Mouse (Mus musculus) heart, postnatal 0 days (tissue): ENCODE results near the gene Fgfr2. TPM values are rescaled to one million over a fixed set of nuclear protein-coding genes. Genes with fewer than 3 reads are reported as not detected.

ENCODE experiments used
- ATAC-seq: fragments of 200-750 bp; cut with Nextera tagmentation; 2 replicates; pipeline ENCODE4 v1.8.0; 2017; ENCODE audit warnings: low read depth, moderate number of reproducible peaks, moderate library complexity; ENCODE audit not compliant: insufficient read depth
- DNase-seq: peaks from one replicate; pipeline ENCODE4 v3.0.0-alpha.2; 2016; ENCODE audit warnings: low spot score
- H3K27ac ChIP-seq: fragments of 300-500 bp; sonication (generic); 2 replicates; pipeline ENCODE4 v1.5.1; 2014; ENCODE audit warnings: low read depth, mild to moderate bottlenecking
- H3K27me3 ChIP-seq: fragments of 300-500 bp; sonication (generic); 2 replicates; pipeline ENCODE4 v1.6.1; 2014; ENCODE audit warnings: low read length, mixed read lengths; ENCODE audit not compliant: control insufficient read depth, insufficient read depth
- H3K36me3 ChIP-seq: fragments of 300-500 bp; sonication (generic); replicated peaks from 2 replicates; pipeline ENCODE4 v1.6.1; 2014; ENCODE audit warnings: low read length, mixed read lengths; ENCODE audit not compliant: control insufficient read depth, insufficient read depth
- H3K4me1 ChIP-seq: fragments of 300-500 bp; sonication (generic); 2 replicates; pipeline ENCODE4 v1.6.1; 2014; ENCODE audit warnings: antibody characterized with exemption; ENCODE audit not compliant: control insufficient read depth, insufficient read depth
- H3K4me2 ChIP-seq: fragments of 300-500 bp; sonication (generic); 2 replicates; pipeline ENCODE4 v1.6.1; 2014; ENCODE audit warnings: low read depth, mild to moderate bottlenecking, low read length, moderate library complexity
- H3K4me3 ChIP-seq: fragments of 300-500 bp; sonication (generic); 2 replicates; pipeline ENCODE4 v1.5.1; 2014; ENCODE audit warnings: low read depth, low read length
- H3K9ac ChIP-seq: fragments of 300-500 bp; sonication (generic); replicated peaks from 2 replicates; pipeline ENCODE4 v1.6.1; 2014; ENCODE audit warnings: low read depth, low read length, mixed read lengths
- H3K9me3 ChIP-seq: fragments of 300-500 bp; sonication (generic); replicated peaks from 2 replicates; pipeline ENCODE4 v1.6.1; 2016; ENCODE audit warnings: low read length; ENCODE audit not compliant: control insufficient read depth
- CTCF ChIP-seq: IDR thresholded peaks from 2 replicates; pipeline ENCODE4 v1.5.1; 2016; ENCODE audit warnings: antibody characterized with exemption, control low read depth, low read depth
- EP300 ChIP-seq: IDR thresholded peaks from 2 replicates; pipeline ENCODE4 v1.6.1; 2016; ENCODE audit warnings: antibody characterized with exemption, low read depth
- WGBS: fragments of 180-500 bp; shearing (Covaris S2); extraction: QIAGEN DNeasy Blood & Tissue Kit; methylation state at CpG from one replicate; pipeline ENCODE4 v1.1.7; 2014; 5-methylcytosine and 5-hydroxymethylcytosine counted together
- polyA plus RNA-seq: library from polyadenylated mRNA; unstranded; fragments of >200 nt; fragmentation: Nextera tagmentation; extraction: Ambion mirVana; gene quantifications from 2 replicates; pipeline ENCODE4 v1.2.1, GENCODE M21; 2015
- total RNA-seq: library from RNA; depleted of rRNA; stranded (reverse); fragments of >200 nt; gene quantifications from 2 replicates; pipeline ENCODE4 v1.2.3, GENCODE M21; 2014; ENCODE audit warnings: low replicate concordance

Fgfr2 gene
- total and polyA plus RNA-seq, 2 experiments from 2014 or later: 3.8 to 11.5 TPM

DNA sequence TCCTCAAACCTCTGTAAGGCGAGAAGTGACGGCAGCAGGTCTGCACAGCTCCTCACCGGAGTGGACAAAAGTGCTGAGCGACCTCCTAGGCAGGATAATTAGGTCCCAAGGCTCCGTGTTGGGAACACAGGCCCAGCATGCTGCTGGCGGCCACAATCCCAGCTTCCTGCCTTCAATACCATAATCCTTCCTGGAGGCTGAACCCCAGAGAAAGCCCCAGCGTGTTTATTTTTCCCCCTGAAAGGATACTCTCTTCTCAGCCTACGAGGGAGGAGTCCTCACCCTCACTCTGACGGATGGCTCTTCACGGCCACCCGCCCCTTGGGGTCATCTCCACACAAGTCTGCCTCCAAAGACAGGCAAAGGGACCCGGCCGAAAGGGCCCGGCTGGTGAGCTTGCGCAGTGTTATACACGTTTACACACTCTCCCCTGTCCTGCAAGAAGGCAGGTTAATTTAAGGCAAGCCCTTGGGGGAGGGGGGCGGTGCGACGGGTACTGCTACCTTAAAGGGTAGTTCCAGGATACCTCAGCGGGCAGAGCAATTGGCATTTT, 2859.3 kb downstream of the Fgfr2 start:
- DNase-seq (no peak), ATAC-seq (no peak)
- Histone ChIP-seq H3K27ac (no peak overlapping the region), H3K4me1 (peaks cover 14% of the 10 kb centered on the region; the same call in 1 of the 2 replicates), H3K4me3 (peak overlapping the region; percentile 50), H3K9me3 (no peaks in the 10 kb centered on the region), H3K27me3 (peaks cover 24% of the 10 kb centered on the region), H3K9ac (no peak overlapping the region), H3K4me2 (peak overlapping the region; percentile 85), H3K36me3 (no peaks in the 10 kb centered on the region)
- WGBS: 34% methylated on average over 20 of the region's 20 CpGs
- TF ChIP-seq CTCF (no peak), EP300 (no peak)

DNA sequence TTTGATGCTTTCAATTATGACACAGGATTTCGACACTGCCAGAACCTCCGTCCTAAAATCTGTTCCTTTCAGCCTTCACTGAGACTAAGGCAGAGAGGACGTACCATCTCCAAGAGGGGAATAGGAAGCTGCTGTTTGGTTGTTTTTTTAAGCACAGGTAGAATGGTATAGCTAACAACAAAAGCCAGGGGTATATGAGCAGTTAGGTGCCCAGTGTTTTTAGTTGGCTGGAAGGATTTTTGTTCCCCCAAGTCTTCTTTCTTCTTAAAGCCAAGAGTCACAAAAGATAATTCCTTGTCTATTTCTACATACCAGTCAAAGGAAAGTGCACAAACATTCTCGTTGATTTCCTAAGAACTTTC, 2859.9 kb downstream of the Fgfr2 start:
- Histone ChIP-seq H3K4me2 (peak overlapping the region; percentile 85), H3K9me3 (no peaks in the 10 kb centered on the region), H3K27me3 (peaks cover 24% of the 10 kb centered on the region), H3K9ac (no peak overlapping the region), H3K4me1 (peaks cover 14% of the 10 kb centered on the region; the same call in 1 of the 2 replicates), H3K4me3 (peak overlapping the region; percentile 50; the same call in 1 of the 2 replicates), H3K36me3 (no peaks in the 10 kb centered on the region), H3K27ac (no peak overlapping the region)
- ATAC-seq (no peak), DNase-seq (no peak)
- TF ChIP-seq CTCF (no peak), EP300 (no peak)
- WGBS: 73% methylated on average over 4 of the region's 4 CpGs

DNA sequence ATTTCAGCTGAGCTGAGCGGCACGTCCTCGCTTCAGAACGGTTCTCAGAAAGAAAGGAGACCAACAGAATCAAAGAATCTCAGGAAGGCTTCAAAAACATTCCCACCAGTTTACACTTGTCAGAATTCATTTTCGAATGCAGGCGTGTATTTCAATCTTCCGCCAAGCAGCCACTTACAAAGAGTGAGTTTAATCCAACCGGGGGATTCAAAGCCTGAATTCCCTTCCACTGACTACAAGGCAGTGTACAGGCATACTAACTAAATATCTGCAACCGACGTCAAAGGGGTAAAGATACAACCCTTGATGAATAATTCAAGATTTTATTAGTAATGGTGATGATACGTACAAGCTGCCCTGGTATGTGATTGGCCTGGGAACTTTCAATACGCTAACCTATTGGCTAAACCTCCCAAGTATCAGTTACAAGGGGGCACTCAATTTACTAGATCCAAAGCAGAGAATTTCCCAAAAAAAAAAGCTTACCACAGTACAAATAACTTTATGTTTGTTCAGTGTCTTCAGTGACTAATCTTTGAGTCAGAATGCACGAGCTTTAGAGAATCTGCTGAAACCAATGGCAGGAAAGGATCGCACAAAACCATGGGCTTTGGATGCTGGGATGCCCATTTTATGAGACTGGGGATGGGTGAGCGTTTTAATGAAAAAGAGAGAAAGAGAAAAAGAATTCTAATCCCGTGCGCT, 2860.5 kb downstream of the Fgfr2 start:
- no peak overlapping the region for H3K9ac ChIP-seq
- DNase-seq: no peak
- peaks cover 14% of the 10 kb centered on the region; the same call in 1 of the 2 replicates for H3K4me1 ChIP-seq
- TF ChIP-seq EP300 (no peak), CTCF (no peak)
- H3K4me3 ChIP-seq: no peak overlapping the region
- H3K27ac ChIP-seq: no peak overlapping the region
- ATAC-seq: no peak
- H3K4me2 ChIP-seq: no peak overlapping the region
- no peaks in the 10 kb centered on the region for H3K9me3 ChIP-seq
- H3K27me3 ChIP-seq: peaks cover 24% of the 10 kb centered on the region
- no peaks in the 10 kb centered on the region for H3K36me3 ChIP-seq
- 72% methylated on average over 17 of the region's 17 CpGs for WGBS

DNA sequence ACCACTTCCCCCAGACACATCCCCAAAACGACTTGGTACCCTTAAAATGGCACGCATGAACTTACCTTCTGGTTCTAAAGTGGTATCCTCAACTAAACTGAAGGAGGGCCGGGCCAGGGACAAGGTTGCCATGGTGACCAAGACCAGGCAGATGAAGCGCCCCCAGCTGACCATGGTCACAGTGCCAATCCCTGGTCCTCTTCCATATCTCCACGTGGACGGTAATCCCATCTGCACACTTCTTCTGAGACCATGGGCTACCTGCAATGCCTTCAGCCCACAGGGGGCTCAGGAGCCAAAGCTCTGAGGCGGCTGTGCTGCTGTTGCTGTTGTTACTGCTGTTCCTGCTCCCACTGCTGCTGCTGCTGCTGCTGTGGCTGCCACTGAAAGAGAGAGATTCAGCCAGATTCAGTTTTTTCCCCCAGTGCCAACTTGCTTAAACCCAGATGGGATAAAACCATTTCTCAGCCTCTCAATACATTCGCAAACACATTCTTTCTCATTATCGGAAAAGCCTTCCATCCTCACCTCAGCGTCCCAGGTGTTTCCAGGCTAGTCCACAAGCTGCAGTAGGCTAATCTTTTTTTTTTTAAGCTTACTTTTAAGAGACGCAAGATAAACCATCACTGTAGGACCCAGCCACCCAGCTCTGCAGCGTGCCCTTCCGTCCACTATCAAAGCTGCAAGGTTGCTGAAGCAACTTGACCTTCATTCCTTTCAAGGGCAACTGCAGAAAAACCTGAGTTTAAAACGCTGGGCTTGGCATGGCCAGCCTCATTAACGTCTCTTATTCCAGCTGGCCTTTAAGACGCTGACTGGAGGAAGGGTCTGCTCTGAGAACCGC, 2861.2 kb downstream of the Fgfr2 start:
- no peak for TF ChIP-seq EP300
- no peak for TF ChIP-seq CTCF
- no peak overlapping the region for H3K4me3 ChIP-seq
- peaks cover 14% of the 10 kb centered on the region; the same call in 1 of the 2 replicates for H3K4me1 ChIP-seq
- no peaks in the 10 kb centered on the region for H3K36me3 ChIP-seq
- H3K9me3 ChIP-seq: no peaks in the 10 kb centered on the region
- H3K4me2 ChIP-seq: no peak overlapping the region
- H3K27me3 ChIP-seq: peaks cover 24% of the 10 kb centered on the region
- ATAC-seq (no peak), DNase-seq (no peak)
- no peak overlapping the region for H3K27ac ChIP-seq
- H3K9ac ChIP-seq: no peak overlapping the region
- 65% methylated on average over 17 of the region's 17 CpGs for WGBS

DNA sequence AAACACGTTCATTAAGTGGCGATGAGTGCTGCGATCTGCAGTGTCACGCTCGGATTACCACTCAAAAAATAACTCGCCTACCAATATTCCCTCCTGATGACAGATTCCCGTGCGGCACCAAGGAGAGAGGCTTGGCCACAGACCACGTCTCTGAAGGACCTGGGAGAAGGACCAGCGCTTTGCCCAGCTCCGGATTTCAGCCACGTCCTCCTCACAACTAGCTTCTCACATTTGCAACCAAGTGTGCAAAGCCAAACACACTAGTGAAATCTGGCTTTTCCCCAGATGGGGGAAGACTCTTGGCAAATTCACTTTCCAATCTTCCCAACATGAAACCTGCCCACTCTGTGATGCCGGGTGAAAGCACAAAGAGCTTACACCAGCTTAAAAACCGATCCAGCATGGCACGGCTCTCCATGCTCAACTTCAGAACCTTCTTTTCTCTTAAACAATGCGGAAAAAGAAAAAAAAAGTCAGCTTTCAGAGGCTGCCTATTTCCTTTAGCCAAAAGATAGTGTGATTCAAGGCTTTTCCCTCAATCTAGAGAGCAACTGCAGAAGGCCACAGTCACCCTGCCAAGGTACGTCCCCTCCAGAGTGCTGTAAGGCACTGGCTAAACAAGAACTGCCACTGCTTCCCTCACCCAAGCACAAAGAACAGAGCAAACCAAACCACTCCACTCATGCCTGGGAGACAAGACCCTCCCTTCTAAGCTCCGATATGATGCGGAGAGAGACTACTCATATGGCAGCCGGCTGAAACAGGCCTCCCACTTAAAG, 2862.1 kb downstream of the Fgfr2 start:
- peaks cover 14% of the 10 kb centered on the region; the same call in 1 of the 2 replicates for H3K4me1 ChIP-seq
- H3K27ac ChIP-seq: no peak overlapping the region
- WGBS: 79% methylated on average over 20 of the region's 20 CpGs
- H3K4me3 ChIP-seq: no peak overlapping the region
- H3K9me3 ChIP-seq: no peaks in the 10 kb centered on the region
- H3K4me2 ChIP-seq: no peak overlapping the region
- ATAC-seq: no peak
- H3K27me3 ChIP-seq: peaks cover 24% of the 10 kb centered on the region
- H3K9ac ChIP-seq: no peak overlapping the region
- DNase-seq: no peak
- H3K36me3 ChIP-seq: no peaks in the 10 kb centered on the region
- TF ChIP-seq CTCF (no peak), EP300 (no peak)
